Mouse (Mus musculus) midbrain, postnatal 0 days (tissue): ENCODE measurements at regions not wholly inside any gene's neighbourhood (a gene's known extent, or its start where the extent isn't known, plus 50 kb on each side); places are given as distances from the start of the nearest gene placed in this dataset.

Experiments
- ATAC-seq: fragments of 200-750 bp; cut with Nextera tagmentation; 2 replicates; pipeline ENCODE4 v1.8.0; 2017; ENCODE audit warnings: moderate number of reproducible peaks, mild to moderate bottlenecking, moderate TSS enrichment, moderate library complexity; ENCODE audit not compliant: low FRiP score
- DNase-seq: peaks from one replicate; pipeline ENCODE4 v3.0.0-alpha.2; 2015; ENCODE audit warnings: low spot score
- H3K27ac ChIP-seq: fragments of 300-500 bp; sonication (generic); 2 replicates; pipeline ENCODE4 v1.5.1; 2014; ENCODE audit warnings: low read depth, mild to moderate bottlenecking, low read length, mixed read lengths
- H3K27me3 ChIP-seq: fragments of 300-500 bp; sonication (generic); 2 replicates; pipeline ENCODE4 v1.6.1; 2014; ENCODE audit warnings: low read length, control low read depth, mixed read lengths; ENCODE audit not compliant: insufficient read depth
- H3K36me3 ChIP-seq: fragments of 300-500 bp; sonication (generic); 2 replicates; pipeline ENCODE4 v1.6.1; 2014; ENCODE audit warnings: low read length, control low read depth, mixed read lengths; ENCODE audit not compliant: insufficient read depth
- H3K4me1 ChIP-seq: fragments of 300-500 bp; sonication (generic); 2 replicates; pipeline ENCODE4 v1.6.1; 2014; ENCODE audit warnings: mild to moderate bottlenecking, control low read depth, antibody characterized with exemption, low read length, mixed read lengths; ENCODE audit not compliant: insufficient read depth
- H3K4me2 ChIP-seq: fragments of 300-500 bp; sonication (generic); 2 replicates; pipeline ENCODE4 v1.6.1; 2014; ENCODE audit warnings: low read depth, mild to moderate bottlenecking, low read length, mixed read lengths; ENCODE audit not compliant: poor library complexity, severe bottlenecking
- H3K4me3 ChIP-seq: fragments of 300-500 bp; sonication (generic); 2 replicates; pipeline ENCODE4 v1.5.1; 2014; ENCODE audit warnings: low read depth, mild to moderate bottlenecking, low read length, moderate library complexity
- H3K9ac ChIP-seq: fragments of 300-500 bp; sonication (generic); replicated peaks from 2 replicates; pipeline ENCODE4 v1.6.1; 2014; ENCODE audit warnings: mild to moderate bottlenecking, low read length, moderate library complexity, mixed read lengths; ENCODE audit not compliant: poor library complexity, severe bottlenecking
- H3K9me3 ChIP-seq: fragments of 300-500 bp; sonication (generic); 2 replicates; pipeline ENCODE4 v1.6.1; 2016; ENCODE audit warnings: low read length, control low read depth
- CTCF ChIP-seq: IDR thresholded peaks from 2 replicates; pipeline ENCODE4 v1.5.1; 2016; ENCODE audit warnings: antibody characterized with exemption, mild to moderate bottlenecking
- WGBS: fragments of 180-500 bp; shearing (Covaris S2); extraction: QIAGEN DNeasy Blood & Tissue Kit; methylation state at CpG from one replicate; pipeline ENCODE4 v1.1.7; 2014; 5-methylcytosine and 5-hydroxymethylcytosine counted together

- DNase-seq = no peak
- ATAC-seq = no peak
- Histone ChIP-seq H3K27ac (no peak overlapping the region), H3K36me3 (no peaks in the 10 kb centered on the region), H3K4me2 (no peak overlapping the region), H3K4me1 (no peaks in the 10 kb centered on the region; the same call in 1 of the 2 replicates), H3K9ac (no peak overlapping the region), H3K9me3 (no peaks in the 10 kb centered on the region), H3K27me3 (no peaks in the 10 kb centered on the region), H3K4me3 (no peak overlapping the region)
- no peak for TF ChIP-seq CTCF
- 93% methylated on average over 4 of the region's 4 CpGs for WGBS
These were observed 128.8 kb downstream of the Ackr3 start for GRCm38 (mm10) chr1:90332531-90332930.

- WGBS = 89% methylated on average over 6 of the region's 6 CpGs
- H3K27me3 ChIP-seq = no peaks in the 10 kb centered on the region
- no peaks in the 10 kb centered on the region for H3K36me3 ChIP-seq
- no peak overlapping the region for H3K27ac ChIP-seq
- H3K9me3 ChIP-seq = no peaks in the 10 kb centered on the region
- no peak overlapping the region for H3K4me3 ChIP-seq
- H3K9ac ChIP-seq = no peak overlapping the region
- ATAC-seq (no peak), DNase-seq (no peak)
- no peak for TF ChIP-seq CTCF
- no peaks in the 10 kb centered on the region; the same call in 1 of the 2 replicates for H3K4me1 ChIP-seq
- no peak overlapping the region for H3K4me2 ChIP-seq
These were observed 130.1 kb downstream of the Ackr3 start for GRCm38 (mm10) chr1:90333676-90334430.

GRCm38 (mm10) chr1:90335001-90335747 is 131.4 kb downstream of the Ackr3 start:
- H3K4me1 ChIP-seq = no peaks in the 10 kb centered on the region; the same call in 1 of the 2 replicates
- no peak overlapping the region for H3K9ac ChIP-seq
- no peaks in the 10 kb centered on the region for H3K27me3 ChIP-seq
- DNase-seq (peak; percentile 62), ATAC-seq (no peak)
- no peaks in the 10 kb centered on the region for H3K36me3 ChIP-seq
- WGBS = 58% methylated on average over 25 of the region's 25 CpGs
- H3K9me3 ChIP-seq = no peaks in the 10 kb centered on the region
- no peak for TF ChIP-seq CTCF
- no peak overlapping the region for H3K4me3 ChIP-seq
- H3K4me2 ChIP-seq = no peak overlapping the region
- H3K27ac ChIP-seq = no peak overlapping the region

- H3K4me3 ChIP-seq = no peak overlapping the region
- no peak overlapping the region for H3K27ac ChIP-seq
- WGBS = 82% methylated on average over 12 of the region's 12 CpGs
- no peaks in the 10 kb centered on the region; the same call in 1 of the 2 replicates for H3K4me1 ChIP-seq
- H3K4me2 ChIP-seq = no peak overlapping the region
- no peak for DNase-seq
- H3K9ac ChIP-seq = no peak overlapping the region
- H3K9me3 ChIP-seq = no peaks in the 10 kb centered on the region
- H3K27me3 ChIP-seq = no peaks in the 10 kb centered on the region
- TF ChIP-seq CTCF = no peak
- H3K36me3 ChIP-seq = no peaks in the 10 kb centered on the region
- ATAC-seq = no peak
These were observed 134.1 kb downstream of the Ackr3 start for GRCm38 (mm10) chr1:90337876-90338316.

GRCm38 (mm10) chr1:90342346-90342745 is 138.6 kb downstream of the Ackr3 start:
- no peak for TF ChIP-seq CTCF
- ATAC-seq = no peak
- Histone ChIP-seq H3K9me3 (no peaks in the 10 kb centered on the region), H3K27ac (no peak overlapping the region), H3K36me3 (no peaks in the 10 kb centered on the region), H3K4me2 (no peak overlapping the region), H3K4me1 (no peaks in the 10 kb centered on the region), H3K27me3 (no peaks in the 10 kb centered on the region), H3K4me3 (no peak overlapping the region), H3K9ac (no peak overlapping the region)
- 4% methylated on average over 1 of the region's 1 CpGs for WGBS
- peak; percentile 62 for DNase-seq

GRCm38 (mm10) chr1:90343492-90343891 is 139.7 kb downstream of the Ackr3 start:
- no peaks in the 10 kb centered on the region for H3K9me3 ChIP-seq
- H3K4me3 ChIP-seq = no peak overlapping the region
- H3K27ac ChIP-seq = no peak overlapping the region
- H3K27me3 ChIP-seq = no peaks in the 10 kb centered on the region
- no peak for ATAC-seq
- WGBS = 50% methylated on average over 2 of the region's 2 CpGs
- TF ChIP-seq CTCF = no peak
- no peak for DNase-seq
- H3K4me2 ChIP-seq = no peak overlapping the region
- no peaks in the 10 kb centered on the region for H3K4me1 ChIP-seq
- no peaks in the 10 kb centered on the region for H3K36me3 ChIP-seq
- no peak overlapping the region for H3K9ac ChIP-seq
